Mouse (Mus musculus): ENCODE measurements around the gene Lhfpl2. TPM values are rescaled to one million over a fixed set of nuclear protein-coding genes. Genes with fewer than 3 reads are reported as not detected.
"Not testable (repeated sequence)": the region's sequence is repeated elsewhere in the genome, so short reads cannot be mapped to it uniquely, and the experiment has no call there.

Gene Lhfpl2
- 1 to 10 TPM; 1.0 to 4.9 (median 2.2) TPM for total RNA-seq (2022)

DNA sequence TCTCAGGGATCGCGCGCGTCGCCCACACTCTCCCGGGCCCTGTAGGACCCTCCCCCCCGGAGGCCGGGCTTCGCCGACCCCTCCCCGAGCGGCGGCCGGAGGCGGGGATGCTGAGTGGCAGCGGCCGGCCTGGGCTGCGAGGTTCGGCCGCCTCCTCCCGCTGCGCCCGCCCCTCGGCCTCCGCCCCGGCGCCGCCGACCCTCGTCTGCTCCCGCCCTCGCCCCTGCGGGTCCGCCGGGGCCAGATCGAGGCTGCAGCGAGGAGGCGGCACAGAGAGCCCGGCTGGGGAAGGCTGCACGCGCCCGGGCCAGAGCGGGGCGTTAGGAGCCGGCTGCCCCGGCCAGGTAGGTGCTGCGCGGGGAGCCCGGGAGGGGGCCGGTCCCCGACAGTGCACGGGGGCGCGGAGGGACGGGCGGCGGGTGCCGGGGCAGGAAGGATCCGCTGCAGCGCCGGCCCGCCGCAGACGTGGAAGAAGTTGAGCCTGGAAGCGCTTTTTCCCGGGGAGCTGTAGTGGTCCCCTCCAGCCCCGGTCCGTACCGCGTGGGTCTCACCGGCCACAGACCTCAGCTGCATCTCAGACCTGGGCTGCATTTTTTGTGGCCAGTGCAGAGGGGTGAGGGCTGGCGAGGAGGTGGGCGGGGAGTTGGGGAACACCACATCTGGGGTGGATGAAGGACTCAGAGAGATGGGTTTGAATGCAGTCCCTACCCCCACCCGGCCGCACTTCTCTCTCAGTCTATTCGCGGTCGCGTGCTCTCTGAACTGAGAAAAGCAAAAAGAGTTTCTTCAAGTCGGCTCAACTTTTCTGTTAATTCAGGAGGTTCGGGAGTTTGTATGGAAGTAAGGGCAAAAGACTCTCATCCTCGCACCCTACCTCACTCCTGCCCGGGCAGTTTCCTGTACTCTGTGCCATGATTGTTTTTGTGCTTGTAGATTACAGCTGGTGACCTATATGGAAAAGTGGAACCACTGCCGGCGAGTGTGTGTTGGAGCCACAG is at the start of gene Lhfpl2:
Gene Lhfpl2, plus strand, starts transcription at position 234 of the 998 bp plus-strand sequence.
- peak in 1 of 2 experiments; percentile 5 for DNase-seq (ENCODE audit: low spot score in 2 of 2)

DNA sequence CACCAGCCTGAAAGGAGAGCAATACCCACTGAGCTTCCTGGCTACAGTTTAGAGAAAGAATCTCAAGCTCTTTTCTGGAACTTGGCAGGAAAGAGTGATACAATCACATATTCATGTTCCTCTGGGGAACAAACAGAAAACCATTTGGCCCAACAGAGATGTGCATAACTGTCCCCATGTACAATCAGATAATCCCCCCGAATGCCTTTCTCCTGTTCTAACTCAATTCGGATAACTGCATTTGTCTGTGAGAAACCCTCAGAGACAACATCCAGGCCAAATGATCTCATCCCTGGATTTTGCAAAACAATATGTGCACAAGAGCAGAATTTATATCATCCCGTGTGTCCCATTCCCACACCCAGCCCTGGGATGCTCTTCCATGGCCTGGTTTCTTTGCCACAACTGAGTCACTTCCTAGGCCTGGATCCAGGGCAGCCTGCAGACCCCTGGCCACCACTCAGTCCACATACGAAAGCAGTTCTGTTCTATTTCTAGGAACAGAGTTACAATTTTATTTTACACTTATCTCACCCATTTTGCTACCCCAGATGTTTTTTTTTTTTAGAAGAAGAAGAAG is 45.5 kb upstream of the Lhfpl2 start:
- DNase-seq (ENCODE audit: low spot score in 2 of 2), result peak in 1 of 2 experiments; percentile 4

DNA sequence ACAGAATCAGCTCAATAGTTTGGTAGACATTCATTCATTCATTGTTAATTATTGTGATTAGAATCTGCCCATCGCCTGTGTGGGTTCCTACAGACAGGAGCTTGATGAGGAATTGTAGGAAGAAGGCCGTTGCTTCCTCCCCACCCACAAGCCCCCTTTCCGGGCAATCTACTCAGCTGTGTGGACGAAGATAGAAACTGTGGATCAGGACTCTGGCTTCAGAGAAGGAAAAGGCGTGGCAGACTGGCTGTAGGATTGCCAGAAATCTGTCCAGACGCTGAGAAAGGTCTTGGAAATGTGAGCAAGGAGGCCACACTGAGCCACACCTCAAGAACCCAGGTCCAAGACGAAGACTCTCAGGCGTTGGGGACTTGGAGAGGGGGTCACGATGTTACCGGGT is 43.6 kb upstream of the Lhfpl2 start:
- DNase-seq (ENCODE audit: low spot score in 2 of 2), result no peak

DNA sequence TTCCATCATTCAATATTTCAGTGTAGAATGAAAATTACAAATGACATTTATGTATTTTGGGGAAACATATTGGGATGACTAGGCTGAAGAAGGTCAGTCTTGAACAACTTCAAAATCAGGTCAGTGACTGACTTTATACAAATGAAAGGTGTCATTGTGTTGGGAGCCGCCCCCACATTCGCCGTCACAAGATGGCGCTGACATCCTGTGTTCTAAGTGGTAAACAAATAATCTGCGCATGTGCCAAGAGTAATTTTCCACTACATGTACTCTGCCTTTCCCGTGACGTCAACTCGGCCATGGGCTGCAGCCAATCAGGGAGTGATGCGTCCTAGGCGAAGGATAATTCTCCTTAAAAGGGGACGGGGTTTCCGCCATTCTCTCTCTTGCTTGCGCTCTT is 33.0 kb upstream of the Lhfpl2 start:
- DNase-seq (ENCODE audit: low spot score in 2 of 2), result not testable (repeated sequence)

DNA sequence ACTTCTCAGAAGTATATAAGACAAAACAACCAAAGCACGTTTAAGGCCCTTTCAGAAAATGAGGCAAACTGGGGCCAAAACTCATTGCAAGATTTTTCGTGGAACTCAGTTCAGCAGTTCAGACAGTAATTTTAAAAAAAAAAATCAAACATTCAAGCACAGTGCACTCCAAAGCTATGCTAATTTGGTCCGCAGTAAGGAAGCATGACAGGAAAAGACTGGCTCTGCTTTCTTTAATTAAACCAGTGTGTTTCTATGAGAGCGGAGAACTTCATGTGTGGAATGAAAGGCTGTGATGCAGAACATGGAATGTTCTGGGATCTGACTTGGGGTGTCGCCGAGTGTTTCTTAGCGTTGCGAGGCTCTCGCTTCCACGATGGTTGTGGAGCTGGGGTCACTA is 28.4 kb upstream of the Lhfpl2 start:
- DNase-seq (ENCODE audit: low spot score in 2 of 2), result no peak

DNA sequence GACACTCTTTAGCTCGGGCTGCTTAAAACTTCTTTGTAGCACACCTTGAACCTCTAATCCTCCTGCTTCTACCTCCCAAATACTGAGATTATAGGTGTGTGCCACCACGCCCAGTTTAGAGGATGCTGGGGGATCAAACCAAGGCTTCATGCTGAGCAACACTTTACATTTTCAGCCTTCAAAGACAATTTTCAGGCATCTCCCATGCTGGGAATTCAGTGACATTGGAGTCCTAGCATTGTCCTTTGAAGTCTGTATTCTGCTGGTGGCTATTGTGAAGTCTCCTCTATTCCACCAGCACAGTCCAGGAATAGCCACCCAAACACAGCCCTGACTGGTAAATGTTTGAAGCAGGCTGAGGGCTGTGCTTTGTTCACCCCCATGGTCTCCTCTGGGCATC is 27.0 kb upstream of the Lhfpl2 start:
- no peak for DNase-seq (ENCODE audit: low spot score in 2 of 2)

DNA sequence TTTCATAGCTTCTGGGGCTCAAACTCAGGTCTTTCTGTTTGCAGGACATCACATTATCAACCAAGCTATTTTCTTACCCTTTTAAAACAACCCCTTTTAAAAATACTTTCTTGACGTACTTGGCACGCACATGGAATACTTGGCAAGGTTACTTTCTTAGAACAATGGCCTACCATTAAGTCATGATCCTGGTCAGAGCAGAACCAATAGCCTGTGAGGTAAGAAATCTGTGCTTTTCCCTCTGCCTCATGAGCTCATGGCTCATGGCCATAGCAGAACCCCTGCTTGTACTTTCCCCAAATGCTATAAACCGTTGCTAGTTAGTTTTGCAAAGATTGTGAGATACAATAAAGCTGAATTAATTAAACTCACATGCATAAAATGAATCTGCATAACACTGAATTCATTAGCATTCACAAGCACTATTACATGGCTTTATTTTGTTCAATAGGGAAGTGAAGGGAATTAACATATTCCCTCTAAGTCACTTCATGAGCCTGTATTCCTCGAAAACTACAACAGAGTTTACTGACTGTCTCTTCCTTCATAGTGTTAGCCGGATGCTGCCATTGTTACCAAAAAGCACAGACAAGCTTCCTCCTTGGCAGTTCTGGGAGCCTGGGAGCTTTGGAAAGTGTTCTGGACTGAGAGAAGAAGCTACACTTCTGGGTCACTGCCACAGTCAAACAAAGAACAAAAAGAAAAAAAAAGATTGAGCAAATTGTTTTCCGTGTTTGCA is 20.1 kb upstream of the Lhfpl2 start:
- DNase-seq (ENCODE audit: low spot score in 2 of 2), result no peak

DNA sequence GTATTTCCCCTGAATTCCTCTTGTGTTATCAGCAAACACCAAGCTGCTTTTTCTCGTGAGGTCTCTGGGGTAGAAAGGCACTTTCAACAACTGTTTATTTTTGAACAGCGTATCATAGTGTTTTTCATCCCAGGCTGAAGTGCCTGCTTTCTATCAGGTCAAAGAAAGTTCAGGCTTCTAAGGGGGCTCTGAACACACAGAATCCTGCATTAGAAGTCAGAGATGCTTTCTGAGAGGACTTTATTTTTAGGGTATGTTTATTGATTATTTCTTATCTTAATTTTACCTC is 19.6 kb upstream of the Lhfpl2 start:
- DNase-seq (ENCODE audit: low spot score in 2 of 2), result no peak

DNA sequence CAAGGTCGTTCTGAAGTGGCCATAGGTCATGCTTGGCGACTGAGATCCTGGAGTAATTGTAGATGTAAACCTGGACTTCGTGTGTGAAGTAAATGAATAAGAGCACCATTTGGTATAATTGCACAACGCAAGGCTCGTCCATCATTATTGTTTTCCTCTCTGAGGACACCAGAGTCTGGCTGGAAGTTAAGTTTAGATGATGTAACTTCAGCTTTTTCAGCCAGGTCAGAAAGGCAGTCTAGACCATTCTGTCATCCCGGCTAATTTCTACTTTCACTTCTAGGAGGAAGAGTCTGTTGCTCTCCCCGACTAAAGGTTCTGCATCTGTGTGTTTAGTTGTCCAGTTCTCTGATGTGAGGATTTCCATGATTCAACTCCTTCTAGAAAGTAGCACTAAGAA is 7.6 kb upstream of the Lhfpl2 start:
- no peak for DNase-seq (ENCODE audit: low spot score in 2 of 2)

DNA sequence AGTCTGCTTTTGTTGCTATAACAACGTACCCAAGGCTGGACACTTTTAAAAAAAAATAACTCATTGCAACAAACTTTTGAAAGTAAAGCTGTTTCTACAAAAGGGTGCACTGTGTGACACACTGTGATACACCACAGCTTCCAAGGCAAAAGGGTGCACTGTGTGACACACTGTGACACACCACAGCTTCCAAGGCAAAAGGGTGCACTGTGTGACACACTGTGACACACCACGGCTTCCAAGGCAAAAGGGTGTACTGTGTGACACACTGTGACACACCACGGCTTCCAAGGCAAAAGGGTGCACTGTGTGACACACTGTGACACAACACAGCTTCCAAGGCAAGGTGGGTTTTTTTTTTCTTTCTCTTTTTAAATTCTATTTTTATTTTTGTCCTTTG is 6.8 kb upstream of the Lhfpl2 start:
- no peak for DNase-seq (ENCODE audit: low spot score in 2 of 2)

DNA sequence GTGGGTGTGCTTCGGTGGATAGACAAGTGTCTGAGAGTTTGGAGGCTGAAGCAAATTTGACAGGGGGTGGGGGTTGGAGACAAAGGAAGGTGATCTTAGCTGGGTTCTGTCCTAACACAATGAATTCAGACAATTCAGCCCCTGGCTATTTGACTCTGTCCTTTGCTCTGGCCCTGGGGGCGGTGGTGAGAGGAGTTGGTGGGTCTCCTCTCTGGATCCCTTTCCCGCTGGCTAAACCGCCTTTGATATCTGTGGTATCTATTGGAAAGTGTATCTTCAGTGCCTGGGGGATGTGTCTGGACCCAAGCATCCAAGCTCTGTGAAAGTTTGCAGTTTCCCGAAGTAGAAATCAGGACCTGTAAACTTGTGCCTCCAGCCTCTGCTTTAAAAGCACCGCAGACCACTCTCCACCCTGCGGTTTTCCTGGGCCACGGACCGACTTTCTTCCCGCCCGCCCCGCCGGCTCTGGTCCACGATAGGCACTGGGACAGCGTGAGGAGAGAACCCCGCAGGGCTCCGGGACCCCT is 497 bp upstream of the Lhfpl2 start:
- no peak for DNase-seq (ENCODE audit: low spot score in 2 of 2)

DNA sequence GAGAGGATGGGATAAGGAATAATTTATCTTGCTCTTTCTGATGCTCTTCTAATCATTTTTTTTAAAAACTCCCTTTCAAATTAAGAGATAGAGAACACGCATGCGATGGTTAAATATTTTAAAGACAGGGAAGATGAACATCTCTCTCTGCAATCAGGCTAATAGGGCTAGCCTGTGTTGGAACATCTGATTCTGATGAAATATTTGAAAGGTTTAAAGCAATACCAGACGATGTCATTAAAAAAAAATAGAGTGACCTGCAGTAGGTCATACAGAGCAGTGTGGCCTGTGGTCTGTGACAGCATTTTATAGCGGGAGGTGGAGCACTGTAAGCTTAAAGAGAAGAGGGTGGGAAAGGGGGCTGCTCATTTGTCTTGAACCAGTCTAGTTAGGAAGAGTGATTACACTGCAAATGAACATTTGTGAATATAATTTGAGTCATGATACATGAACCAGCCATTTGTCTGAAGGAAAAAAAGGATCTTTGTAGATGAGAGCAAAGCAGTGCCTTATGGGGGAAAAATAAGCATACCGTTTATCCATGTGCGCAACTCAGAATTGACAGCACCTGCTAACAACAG is 1.1 kb downstream of the Lhfpl2 start:
- DNase-seq (ENCODE audit: low spot score in 2 of 2), result no peak

DNA sequence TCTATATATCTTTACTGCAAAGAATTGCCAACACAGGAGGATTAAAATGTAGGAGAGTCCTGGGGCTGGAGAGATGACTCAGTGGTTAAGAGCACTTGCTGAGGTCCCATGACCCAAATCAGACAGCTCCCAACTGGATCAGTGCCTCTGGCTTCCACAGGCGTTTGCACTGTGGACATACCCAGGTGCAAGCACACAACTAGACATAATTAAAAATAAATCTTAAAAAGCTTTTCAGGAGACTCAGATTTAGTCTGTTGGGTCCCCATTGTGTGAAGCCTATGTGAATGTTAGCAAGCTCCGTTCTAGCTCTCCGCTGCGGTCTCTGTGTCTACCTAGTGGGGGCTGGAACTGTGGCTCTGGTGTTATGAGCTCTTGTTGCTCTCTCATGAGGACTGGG is 1.8 kb downstream of the Lhfpl2 start:
- DNase-seq (ENCODE audit: low spot score in 2 of 2), result no peak

DNA sequence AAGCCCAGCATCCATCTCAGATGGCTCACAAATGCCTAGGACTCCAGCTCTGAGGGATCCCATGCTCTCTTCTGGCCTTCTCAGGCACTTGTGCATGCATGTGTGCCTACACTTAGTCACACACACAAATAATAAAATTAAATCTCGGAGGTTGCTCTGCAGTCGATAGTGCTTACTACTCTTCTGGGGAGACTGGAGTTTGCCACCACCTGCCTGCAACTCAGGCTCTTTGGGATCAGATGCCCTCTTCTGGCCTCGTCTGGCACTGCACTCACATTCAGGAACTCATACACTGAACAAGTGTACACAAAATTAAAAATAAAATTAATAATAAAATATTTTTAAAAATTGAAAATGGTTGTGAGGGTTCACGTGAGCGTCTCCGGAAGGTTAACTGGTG is 2.2 kb downstream of the Lhfpl2 start:
- peak in 1 of 2 experiments; percentile 15 for DNase-seq (ENCODE audit: low spot score in 2 of 2)

DNA sequence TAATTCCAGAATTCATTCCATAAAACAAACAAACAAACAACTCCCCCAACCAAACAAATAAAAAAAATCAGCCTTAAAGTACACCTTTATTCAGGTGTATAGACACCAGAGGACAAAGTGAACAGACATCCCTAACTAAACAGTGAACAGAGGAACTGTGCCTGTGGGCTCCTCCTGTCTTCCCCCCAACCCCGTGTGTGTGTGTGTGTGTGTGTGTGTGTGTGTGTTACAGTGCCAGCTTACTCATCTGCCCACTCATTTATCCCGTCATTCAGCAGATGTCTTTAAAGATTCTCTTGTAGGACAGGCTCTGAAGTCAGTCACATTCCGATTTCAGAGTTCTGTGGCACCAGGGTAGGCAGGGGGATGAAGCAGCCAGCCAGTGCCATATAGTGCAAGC is 2.9 kb downstream of the Lhfpl2 start:
- no peak for DNase-seq (ENCODE audit: low spot score in 2 of 2)

DNA sequence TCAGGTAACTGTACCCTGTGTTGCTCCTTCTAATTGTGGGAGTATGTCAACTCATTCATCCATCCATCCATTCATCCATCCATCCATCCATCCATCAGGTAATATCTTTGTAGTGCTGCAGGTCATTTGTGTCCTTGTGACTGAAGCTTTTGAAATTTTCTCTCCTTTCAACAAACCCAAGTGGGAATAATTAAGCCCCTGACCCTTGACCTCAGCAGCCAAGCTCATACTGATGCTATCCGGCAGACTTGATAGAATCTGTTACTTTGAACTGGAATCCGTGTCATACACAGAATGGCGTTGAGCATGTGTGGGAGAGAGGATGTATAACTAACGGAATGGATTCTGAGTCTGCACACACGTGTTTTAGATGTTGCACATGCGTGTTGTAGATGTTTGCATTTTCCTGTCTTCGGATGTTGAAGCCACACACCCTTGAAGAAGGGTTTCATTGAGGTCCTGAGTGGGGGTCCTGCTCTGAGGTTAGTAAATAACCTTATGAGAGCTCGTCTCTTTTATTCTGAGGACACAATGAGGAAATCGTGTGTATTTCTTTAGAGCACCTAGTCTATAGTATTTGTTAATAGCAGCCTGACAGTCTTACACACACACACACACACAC is 3.8 kb downstream of the Lhfpl2 start:
- DNase-seq (ENCODE audit: low spot score in 2 of 2), result no peak

DNA sequence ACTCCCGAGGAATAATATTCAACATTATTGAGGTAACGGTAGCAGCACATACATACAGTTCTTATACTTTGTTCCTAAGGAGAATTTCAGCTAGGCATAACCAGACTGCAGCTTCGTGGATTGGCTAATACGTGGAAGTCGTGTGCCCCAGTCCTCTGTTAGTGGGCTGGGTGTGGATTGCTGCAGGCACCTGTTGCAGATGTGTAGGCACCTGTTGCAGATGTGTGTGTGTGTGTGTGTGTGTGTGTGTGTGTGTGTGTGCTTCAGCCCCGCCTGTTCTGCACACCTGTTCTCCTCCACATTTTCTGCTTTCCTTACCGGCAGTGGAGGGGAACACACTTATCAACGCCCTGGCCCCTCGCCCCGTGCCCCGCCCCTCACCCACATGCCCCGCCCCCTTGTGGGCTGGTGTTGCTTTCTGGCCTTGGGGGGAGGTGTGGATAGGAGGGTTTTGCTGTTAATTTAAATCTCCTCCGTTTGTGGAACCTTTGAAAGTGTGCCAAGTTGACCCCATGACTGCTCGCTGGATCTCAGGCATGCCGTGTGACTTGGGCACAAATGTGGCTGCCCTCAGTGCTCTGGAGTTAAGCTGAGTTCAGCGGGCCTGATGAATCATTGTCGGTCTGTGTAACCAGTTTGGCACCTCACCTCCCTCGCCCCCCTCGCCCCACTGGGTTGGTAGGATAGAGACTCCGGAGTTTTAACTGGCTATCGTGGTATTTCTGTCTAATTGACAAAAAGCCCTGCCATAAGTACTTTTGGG is 4.9 kb downstream of the Lhfpl2 start:
- no peak for DNase-seq (ENCODE audit: low spot score in 2 of 2)

DNA sequence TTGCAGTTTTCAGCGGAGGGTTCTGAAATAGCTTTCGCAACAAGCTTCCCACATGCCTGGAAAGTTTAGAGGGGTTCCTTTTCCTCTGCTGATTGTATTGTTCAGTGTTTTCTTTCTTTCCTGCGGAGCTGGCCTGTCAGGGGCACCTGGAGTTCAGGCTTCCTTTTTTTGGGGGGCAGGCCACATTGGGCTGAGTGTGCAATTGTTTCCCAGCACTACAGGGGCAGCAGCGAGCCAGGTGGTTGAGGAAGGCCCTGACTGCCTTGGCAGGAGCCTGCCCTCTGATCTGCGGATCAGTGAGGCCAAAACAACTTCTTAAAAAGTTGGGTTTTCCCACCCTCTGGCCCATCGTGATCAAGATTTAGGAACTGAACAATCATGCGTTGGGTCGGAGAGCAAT is 5.6 kb downstream of the Lhfpl2 start:
- no peak for DNase-seq (ENCODE audit: low spot score in 2 of 2)

DNA sequence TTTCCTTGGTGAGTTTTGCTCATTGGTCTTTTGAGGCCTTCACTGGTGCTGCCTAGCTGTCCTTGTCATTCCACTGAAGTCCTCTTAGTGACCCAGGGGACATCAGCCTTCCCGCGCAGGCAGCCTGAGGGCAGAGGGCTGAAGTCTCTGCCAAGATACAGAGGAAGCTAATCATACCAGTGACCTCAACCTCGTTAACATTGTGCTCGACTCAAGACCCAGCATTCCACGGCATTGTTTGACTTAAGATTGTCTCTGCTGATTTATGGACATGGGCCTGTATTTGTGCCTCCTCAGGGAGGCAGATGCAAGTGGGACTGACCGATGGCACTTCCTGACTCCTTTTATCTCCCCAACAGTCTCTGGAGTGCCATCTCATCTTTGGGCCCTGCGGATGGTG is 7.0 kb downstream of the Lhfpl2 start:
- DNase-seq (ENCODE audit: low spot score in 2 of 2), result no peak

DNA sequence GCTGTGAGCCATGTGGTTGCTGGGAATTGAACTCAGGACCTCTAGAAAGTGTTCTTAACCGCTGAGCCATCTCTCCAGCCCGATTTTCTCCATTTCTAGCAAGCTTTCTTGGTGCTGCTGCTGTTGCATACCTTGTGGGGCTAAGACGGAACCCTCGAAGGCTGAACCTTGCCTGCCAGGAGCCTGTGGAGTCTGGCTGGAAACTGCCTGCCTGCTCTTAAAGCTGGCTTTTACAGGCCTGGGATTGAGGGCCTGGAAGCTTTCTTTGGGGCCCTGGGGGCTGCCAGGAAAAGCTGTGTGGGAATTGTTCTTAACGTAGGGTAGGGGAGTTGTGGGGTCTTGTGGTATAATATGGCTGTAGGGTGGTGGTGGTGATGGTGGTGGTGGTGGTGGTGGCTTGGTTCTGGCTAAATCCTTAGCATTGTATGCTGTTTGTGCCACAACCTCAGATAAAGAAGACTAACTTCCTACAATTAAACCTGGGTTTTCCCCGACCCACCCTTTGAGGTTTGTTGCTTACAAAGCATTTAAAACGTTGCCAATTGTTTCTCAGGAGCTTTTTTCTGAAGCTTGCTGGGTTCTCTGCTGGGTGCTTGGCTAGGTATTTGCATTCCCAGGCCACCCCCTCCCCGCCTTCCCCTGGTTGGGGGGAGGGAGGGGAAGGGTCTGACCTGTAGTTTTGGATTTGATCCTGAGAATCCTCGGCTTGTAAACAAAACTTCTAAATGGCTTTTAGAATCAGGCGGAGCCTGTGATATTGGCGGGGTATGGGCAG is 7.9 kb downstream of the Lhfpl2 start:
- no peak for DNase-seq (ENCODE audit: low spot score in 2 of 2)
